Mouse (Mus musculus): Measurements from ENCODE around the gene Churc1.

Churc1 gene

GRCm38 (mm10) chr12:76795350-76795749, 30.0 kb downstream of the Churc1 start, which contains the start of gene Gpx2:
Gpx2 (minus strand) TSS chr12:76795554.
- no peak for DNase-seq (ENCODE audit: low read depth)

- DNase-seq (ENCODE audit: low read depth), result no peak
Measured at GRCm38 (mm10) chr12:76796938-76797539, 31.7 kb downstream of the Churc1 start.

- no peak for DNase-seq (ENCODE audit: low read depth)
Measured at GRCm38 (mm10) chr12:76798008-76798720, 32.8 kb downstream of the Churc1 start.

- DNase-seq (ENCODE audit: low read depth), result no peak
Measured at GRCm38 (mm10) chr12:76803028-76803427, 37.7 kb downstream of the Churc1 start.

- peak; percentile 62 for DNase-seq (ENCODE audit: low read depth)
Measured at GRCm38 (mm10) chr12:76803700-76804252, 38.4 kb downstream of the Churc1 start.

- no peak for DNase-seq (ENCODE audit: low read depth)
Measured at GRCm38 (mm10) chr12:76805056-76805811, 39.9 kb downstream of the Churc1 start.

- no peak for DNase-seq (ENCODE audit: low read depth)
Measured at GRCm38 (mm10) chr12:76807796-76808195, 42.5 kb downstream of the Churc1 start.

- no peak for DNase-seq (ENCODE audit: low read depth)
Measured at GRCm38 (mm10) chr12:76810491-76810890, 45.2 kb downstream of the Churc1 start.

- no peak for DNase-seq (ENCODE audit: low read depth)
Measured at GRCm38 (mm10) chr12:76811006-76811405, 45.7 kb downstream of the Churc1 start.

- peak; percentile 18 for DNase-seq (ENCODE audit: low read depth)
Measured at GRCm38 (mm10) chr12:76813543-76813942, 48.2 kb downstream of the Churc1 start.

GRCm38 (mm10) chr12:76814120-76814519, 48.8 kb downstream of the Churc1 start:
- no peak for DNase-seq (ENCODE audit: low read depth)

- DNase-seq (ENCODE audit: low read depth), result no peak
Measured at GRCm38 (mm10) chr12:76816720-76817119, 51.4 kb downstream of the Churc1 start.

GRCm38 (mm10) chr12:76817176-76817575, 51.8 kb downstream of the Churc1 start:
- DNase-seq (ENCODE audit: low read depth), result no peak

GRCm38 (mm10) chr12:76818120-76818519, 52.8 kb downstream of the Churc1 start:
- DNase-seq (ENCODE audit: low read depth), result no peak

GRCm38 (mm10) chr12:76818908-76819307, 53.6 kb downstream of the Churc1 start:
- no peak for DNase-seq (ENCODE audit: low read depth)

- DNase-seq (ENCODE audit: low read depth), result no peak
Measured at GRCm38 (mm10) chr12:76819816-76820215, 54.5 kb downstream of the Churc1 start.

GRCm38 (mm10) chr12:76820615-76821014, 55.3 kb downstream of the Churc1 start:
- no peak for DNase-seq (ENCODE audit: low read depth)

- no peak for DNase-seq (ENCODE audit: low read depth)
Measured at GRCm38 (mm10) chr12:76822002-76822650, 56.8 kb downstream of the Churc1 start.

GRCm38 (mm10) chr12:76822651-76823041, 57.3 kb downstream of the Churc1 start, which contains the start of gene Rab15:
Rab15 (minus strand) TSS chr12:76822908.
- DNase-seq (ENCODE audit: low read depth), result no peak

GRCm38 (mm10) chr12:76825283-76825682, 59.9 kb downstream of the Churc1 start:
- DNase-seq (ENCODE audit: low read depth), result no peak

- DNase-seq (ENCODE audit: low read depth), result peak; percentile 77
Measured at GRCm38 (mm10) chr12:76832704-76833103, 67.4 kb downstream of the Churc1 start.

All from 416B (cell line).